Mouse (Mus musculus): ENCODE results near the gene Try10. TPM values are rescaled to one million over a fixed set of nuclear protein-coding genes. Genes with fewer than 3 reads are reported as not detected.

Try10 gene
- 0.55 TPM in 1 of 2 replicates, not detected in the other for polyA plus RNA-seq (2012; rRNA removed)

GRCm38 (mm10) chr6:41353932-41354331 lies at the start of gene Try10:
Try10 (plus strand) TSS chr6:41354105.

GRCm38 (mm10) chr6:41316741-41317140 lies 37.2 kb upstream of the Try10 start, which contains the start of gene Try5:
Try5 (minus strand) TSS chr6:41316841.

GRCm38 (mm10) chr6:41377578-41377977 lies 23.7 kb downstream of the Try10 start, which contains the start of gene Prss3:
Prss3 (minus strand) TSS chr6:41377678.

GRCm38 (mm10) chr6:41392056-41392455 lies 38.2 kb downstream of the Try10 start, which contains the start of gene Gm5771:
Gm5771 (plus strand) TSS chr6:41392356.

Other genes with a start within 250 kb of the Try10 start
- 0.19 TPM in 1 of 2 replicates, not detected in the other for gene Try4, start 51.8 kb upstream of the Try10 start, polyA plus RNA-seq (2012; rRNA removed)
- gene Try5, start 37.3 kb upstream of the Try10 start, polyA plus RNA-seq (2012; rRNA removed), result 2.8 TPM in 1 of 2 replicates, not detected in the other
- gene Prss3, start 23.6 kb downstream of the Try10 start, polyA plus RNA-seq (2012; rRNA removed), result 1.9 TPM in 1 of 2 replicates, not detected in the other
- 0.60 TPM in 1 of 2 replicates, not detected in the other for gene Gm5771, start 38.3 kb downstream of the Try10 start, polyA plus RNA-seq (2012; rRNA removed)
- 1.1 TPM in 1 of 2 replicates, not detected in the other for gene Gm10334, start 92.0 kb downstream of the Try10 start, polyA plus RNA-seq (2012; rRNA removed)
- gene Prss1, start 104.8 kb downstream of the Try10 start, polyA plus RNA-seq (2012; rRNA removed), result 1.00 TPM in 1 of 2 replicates, not detected in the other
- gene Prss2, start 167.7 kb downstream of the Try10 start, polyA plus RNA-seq (2012; rRNA removed), result 4.5 TPM in 1 of 2 replicates, not detected in the other